ENCODE assay signal across 16 mouse cellular contexts in genomic region chr4:69855001-69855400, GRCm38 (mm10).
"Had no signal": no experiment of that assay in that cellular context is flagged by ENCODE, and none has a peak within 500 bp of the region (broad histone marks: within the 10 kb centered on the region; RNA-seq: fewer than 3 reads in every experiment).

No protein-coding gene starts in this region.

- DNase-seq: liver, postnatal 0 days; lung, adult 2 months; lung, postnatal 14 days; lung, postnatal 36 days; right cerebral cortex, postnatal 14 days; right cerebral cortex, postnatal 4 days; spleen, adult 18-20 months; thymus, adult 2 months; thymus, postnatal 25 days; thymus, postnatal 4 days had no signal

- H3K4me3 ChIP-seq: lung, embryonic 15.5 days; megakaryocyte, embryonic 14.5 days; midbrain, embryonic 13.5 days; midbrain, embryonic 15.5 days; neural tube, embryonic 12.5 days had no signal

- H3K9ac ChIP-seq: liver, postnatal 0 days; lung, embryonic 15.5 days; midbrain, embryonic 13.5 days; midbrain, embryonic 15.5 days; neural tube, embryonic 12.5 days had no signal

- H3K36me3 ChIP-seq: lung, embryonic 15.5 days; midbrain, embryonic 13.5 days; midbrain, embryonic 15.5 days; neural tube, embryonic 12.5 days had no signal

- H3K27ac ChIP-seq: lung, embryonic 15.5 days; macrophage; midbrain, embryonic 13.5 days; midbrain, embryonic 15.5 days; neural tube, embryonic 12.5 days had no signal

- H3K9me3 ChIP-seq: lung, embryonic 15.5 days; midbrain, embryonic 13.5 days; midbrain, embryonic 15.5 days; neural tube, embryonic 12.5 days had no signal

- H3K27me3 ChIP-seq: lung, embryonic 15.5 days; megakaryocyte, embryonic 14.5 days; midbrain, embryonic 13.5 days; midbrain, embryonic 15.5 days; neural tube, embryonic 12.5 days had no signal

- H3K4me1 ChIP-seq: lung, embryonic 15.5 days; megakaryocyte, embryonic 14.5 days; midbrain, embryonic 13.5 days; midbrain, embryonic 15.5 days; neural tube, embryonic 12.5 days had no signal
